Mouse (Mus musculus) mouse embryonic stem cell (cell line): ENCODE results near the gene Trim14.

Source experiments
- in situ Hi-C, 2 experiments: fragments of 300-500 bp; cut with MboI; formaldehyde crosslinking; loops; 1 replicate in 1 of 2; 3 replicates in 1 of 2; pipeline ENCODE4 v1.14.3; 2019 to 2020; ENCODE audit warnings: low sequenced_read_pairs in 2 of 2, low pct_unique_long_range_greater_than_20kb in 1 of 2, mixed read lengths in 1 of 2; ENCODE audit not compliant: unreplicated experiment in 1 of 2

Gene Trim14

GRCm38 (mm10) chr4:46543366-46544050 is 7.6 kb upstream of the Trim14 start:
- in situ Hi-C loops = loop anchor here in 1 of 2 experiments (25.0 kb wide), 1 partner anchor 331 kb away; no protein-coding TSS in a partner anchor

- in situ Hi-C loops = loop anchor here in 1 of 2 experiments (25.0 kb wide), 1 partner anchor 329 kb away; no protein-coding TSS in a partner anchor
Observed at GRCm38 (mm10) chr4:46541707-46542106, 5.8 kb upstream of the Trim14 start.

- in situ Hi-C loops = loop anchor here in 1 of 2 experiments (25.0 kb wide), 1 partner anchor 327 kb away; no protein-coding TSS in a partner anchor
Observed at GRCm38 (mm10) chr4:46539167-46539566, 3.2 kb upstream of the Trim14 start.

GRCm38 (mm10) chr4:46535094-46535830 is 679 bp downstream of the Trim14 start:
- in situ Hi-C loops = loop anchor here in 1 of 2 experiments (25.0 kb wide), 1 partner anchor 323 kb away; no protein-coding TSS in a partner anchor

GRCm38 (mm10) chr4:46533934-46534720 is 1.8 kb downstream of the Trim14 start:
- in situ Hi-C loops = loop anchor here in 1 of 2 experiments (25.0 kb wide), 1 partner anchor 322 kb away; no protein-coding TSS in a partner anchor

- in situ Hi-C loops = loop anchor here in 1 of 2 experiments (25.0 kb wide), 1 partner anchor 321 kb away; no protein-coding TSS in a partner anchor
Observed at GRCm38 (mm10) chr4:46532926-46533325, 3.0 kb downstream of the Trim14 start.

- in situ Hi-C loops = loop anchor here in 1 of 2 experiments (25.0 kb wide), 1 partner anchor 320 kb away; no protein-coding TSS in a partner anchor
Observed at GRCm38 (mm10) chr4:46532511-46532910, 3.4 kb downstream of the Trim14 start.

- in situ Hi-C loops = loop anchor here in 1 of 2 experiments (25.0 kb wide), 1 partner anchor 317 kb away; no protein-coding TSS in a partner anchor
Observed at GRCm38 (mm10) chr4:46529722-46530121, 6.2 kb downstream of the Trim14 start.

- in situ Hi-C loops = loop anchor here in 1 of 2 experiments (25.0 kb wide), 1 partner anchor 315 kb away; no protein-coding TSS in a partner anchor
Observed at GRCm38 (mm10) chr4:46527558-46527926, 8.4 kb downstream of the Trim14 start.

GRCm38 (mm10) chr4:46526798-46527557 is 9.0 kb downstream of the Trim14 start:
- in situ Hi-C loops = loop anchor here in 1 of 2 experiments (25.0 kb wide), 1 partner anchor 315 kb away; no protein-coding TSS in a partner anchor

GRCm38 (mm10) chr4:46526226-46526625 is 9.7 kb downstream of the Trim14 start:
- in situ Hi-C loops = loop anchor here in 1 of 2 experiments (25.0 kb wide), 1 partner anchor 314 kb away; no protein-coding TSS in a partner anchor

GRCm38 (mm10) chr4:46523324-46523723 is 12.6 kb downstream of the Trim14 start:
- in situ Hi-C loops = no loop called here

GRCm38 (mm10) chr4:46521457-46521856 is 14.5 kb downstream of the Trim14 start:
- in situ Hi-C loops = no loop called here

GRCm38 (mm10) chr4:46520491-46520890 is 15.4 kb downstream of the Trim14 start:
- in situ Hi-C loops = no loop called here

- in situ Hi-C loops = no loop called here
Observed at GRCm38 (mm10) chr4:46507736-46508460, 28.0 kb downstream of the Trim14 start.

- in situ Hi-C loops = no loop called here
Observed at GRCm38 (mm10) chr4:46506801-46507610, 28.9 kb downstream of the Trim14 start.
